Mouse (Mus musculus): ENCODE results near the gene Plk4.

DNA sequence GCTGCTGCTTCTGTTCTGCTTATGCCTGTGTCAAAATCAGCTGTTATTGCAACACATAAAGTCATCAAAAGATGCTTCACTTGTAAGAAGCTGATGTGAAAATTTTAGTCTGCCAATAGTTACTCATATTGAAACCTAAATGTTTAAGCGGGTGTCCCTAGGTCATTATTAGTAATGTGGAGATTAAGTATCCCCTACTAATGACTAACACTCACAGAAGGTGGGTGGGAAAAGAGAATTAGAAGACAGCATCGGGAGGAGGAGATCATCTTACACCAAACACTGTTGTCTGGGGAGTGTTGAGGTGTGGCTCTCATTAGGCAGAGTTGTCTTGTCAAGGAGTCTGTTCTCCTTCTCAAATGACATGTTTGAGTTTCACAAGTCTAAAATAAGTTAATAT is 7.1 kb downstream of the Plk4 start:
- TF ChIP-seq POLR2A (IDR thresholded peaks at IDR 0.05; ENCODE audit: extremely low read depth, insufficient read depth, low read length) (no peak), CTCF (IDR thresholded peaks at IDR 0.05; ENCODE audit: low read depth, low read length) (no peak)
